Mouse (Mus musculus): Measurements from ENCODE around the gene Gm49450. TPM values are rescaled to one million over a fixed set of nuclear protein-coding genes. Genes with fewer than 3 reads are reported as not detected.
A peak's percentile ranks its signal among the peaks of the same experiment; 100 is the strongest.

The Gm49450 gene
- total and polyA plus RNA-seq, 2 experiments from 2014 or later = 78.3 TPM; not detected in 1

GRCm38 (mm10) chr15:98930998-98931397 lies 22.4 kb downstream of the Gm49450 start:
- no peak overlapping the region for H3K4me3 ChIP-seq (ENCODE audit: low read depth, low read length)
- DNase-seq (ENCODE audit: low spot score) = no peak
- H3K9ac ChIP-seq (replicated peaks; ENCODE audit: low read depth, low read length) = no peak overlapping the region
- H3K27ac ChIP-seq (ENCODE audit: low read depth) = no peak overlapping the region
- no peaks in the 10 kb centered on the region for H3K9me3 ChIP-seq (replicated peaks; ENCODE audit: control insufficient read depth, low read length)
- 66% methylated on average over 3 of the region's 3 CpGs for WGBS
- no peak for TF ChIP-seq EP300 (IDR thresholded peaks at IDR 0.05; ENCODE audit: low read depth)
- TF ChIP-seq CTCF (IDR thresholded peaks at IDR 0.05; ENCODE audit: low read depth) = no peak
- H3K27me3 ChIP-seq (ENCODE audit: control insufficient read depth, insufficient read depth, low read length) = no peaks in the 10 kb centered on the region
- no peak overlapping the region for H3K4me2 ChIP-seq (ENCODE audit: low read depth, low read length)
- peaks cover 13% of the 10 kb centered on the region for H3K36me3 ChIP-seq (replicated peaks; ENCODE audit: control insufficient read depth, insufficient read depth, low read length)
- peaks cover 8% of the 10 kb centered on the region; the same call in 1 of the 2 replicates for H3K4me1 ChIP-seq (ENCODE audit: control insufficient read depth, insufficient read depth)
- no peak for ATAC-seq (ENCODE audit: insufficient read depth, low read depth)

- Histone ChIP-seq H3K27ac (ENCODE audit: low read depth) (peak overlapping the region; percentile 43), H3K4me3 (ENCODE audit: low read depth, low read length) (no peak overlapping the region), H3K4me2 (ENCODE audit: low read depth, low read length) (no peak overlapping the region), H3K27me3 (ENCODE audit: control insufficient read depth, insufficient read depth, low read length) (no peaks in the 10 kb centered on the region), H3K9me3 (replicated peaks; ENCODE audit: control insufficient read depth, low read length) (no peaks in the 10 kb centered on the region), H3K9ac (replicated peaks; ENCODE audit: low read depth, low read length) (no peak overlapping the region), H3K36me3 (replicated peaks; ENCODE audit: control insufficient read depth, insufficient read depth, low read length) (peaks cover 13% of the 10 kb centered on the region), H3K4me1 (ENCODE audit: control insufficient read depth, insufficient read depth) (peaks cover under 1% of the 10 kb centered on the region; the same call in 1 of the 2 replicates)
- no peak for DNase-seq (ENCODE audit: low spot score)
- no peak for TF ChIP-seq EP300 (IDR thresholded peaks at IDR 0.05; ENCODE audit: low read depth)
- no peak for TF ChIP-seq CTCF (IDR thresholded peaks at IDR 0.05; ENCODE audit: low read depth)
- no peak for ATAC-seq (ENCODE audit: insufficient read depth, low read depth)
- WGBS = 45% methylated on average over 8 of the region's 8 CpGs
Measured at GRCm38 (mm10) chr15:98930017-98930734, 23.2 kb downstream of the Gm49450 start.

GRCm38 (mm10) chr15:98928598-98929240 lies 24.6 kb downstream of the Gm49450 start:
- Histone ChIP-seq H3K4me2 (ENCODE audit: low read depth, low read length) (no peak overlapping the region), H3K27ac (ENCODE audit: low read depth) (peak overlapping the region; percentile 43), H3K9me3 (replicated peaks; ENCODE audit: control insufficient read depth, low read length) (no peaks in the 10 kb centered on the region), H3K4me1 (ENCODE audit: control insufficient read depth, insufficient read depth) (no peaks in the 10 kb centered on the region; the same call in 1 of the 2 replicates), H3K4me3 (ENCODE audit: low read depth, low read length) (no peak overlapping the region), H3K27me3 (ENCODE audit: control insufficient read depth, insufficient read depth, low read length) (no peaks in the 10 kb centered on the region), H3K36me3 (replicated peaks; ENCODE audit: control insufficient read depth, insufficient read depth, low read length) (peaks cover 13% of the 10 kb centered on the region), H3K9ac (replicated peaks; ENCODE audit: low read depth, low read length) (no peak overlapping the region)
- 12% methylated on average over 13 of the region's 13 CpGs for WGBS
- peak; percentile 87 for ATAC-seq (ENCODE audit: insufficient read depth, low read depth)
- peak; percentile 83 for TF ChIP-seq CTCF (IDR thresholded peaks at IDR 0.05; ENCODE audit: low read depth)
- TF ChIP-seq EP300 (IDR thresholded peaks at IDR 0.05; ENCODE audit: low read depth) = peak; percentile 69; the same call in 1 of the 2 replicates
- DNase-seq (ENCODE audit: low spot score) = peak; percentile 94

- Histone ChIP-seq H3K27ac (ENCODE audit: low read depth) (no peak overlapping the region), H3K9me3 (replicated peaks; ENCODE audit: control insufficient read depth, low read length) (no peaks in the 10 kb centered on the region), H3K4me3 (ENCODE audit: low read depth, low read length) (no peak overlapping the region), H3K36me3 (replicated peaks; ENCODE audit: control insufficient read depth, insufficient read depth, low read length) (peaks cover 13% of the 10 kb centered on the region), H3K4me2 (ENCODE audit: low read depth, low read length) (no peak overlapping the region), H3K9ac (replicated peaks; ENCODE audit: low read depth, low read length) (no peak overlapping the region), H3K4me1 (ENCODE audit: control insufficient read depth, insufficient read depth) (no peaks in the 10 kb centered on the region), H3K27me3 (ENCODE audit: control insufficient read depth, insufficient read depth, low read length) (no peaks in the 10 kb centered on the region)
- ATAC-seq (ENCODE audit: insufficient read depth, low read depth) (no peak), DNase-seq (ENCODE audit: low spot score) (no peak)
- 77% methylated on average over 5 of the region's 5 CpGs for WGBS
- TF ChIP-seq CTCF (IDR thresholded peaks at IDR 0.05; ENCODE audit: low read depth) (no peak), EP300 (IDR thresholded peaks at IDR 0.05; ENCODE audit: low read depth) (no peak)
Measured at GRCm38 (mm10) chr15:98927566-98927965, 25.8 kb downstream of the Gm49450 start.

- Histone ChIP-seq H3K4me2 (ENCODE audit: low read depth, low read length) (no peak overlapping the region), H3K4me3 (ENCODE audit: low read depth, low read length) (no peak overlapping the region), H3K27me3 (ENCODE audit: control insufficient read depth, insufficient read depth, low read length) (no peaks in the 10 kb centered on the region), H3K9me3 (replicated peaks; ENCODE audit: control insufficient read depth, low read length) (no peaks in the 10 kb centered on the region), H3K4me1 (ENCODE audit: control insufficient read depth, insufficient read depth) (no peaks in the 10 kb centered on the region), H3K9ac (replicated peaks; ENCODE audit: low read depth, low read length) (no peak overlapping the region), H3K27ac (ENCODE audit: low read depth) (no peak overlapping the region), H3K36me3 (replicated peaks; ENCODE audit: control insufficient read depth, insufficient read depth, low read length) (0 out of 2 replicates have a peak, but pooled peaks cover 3% of the 10 kb centered on the region)
- WGBS = 58% methylated on average over 3 of the region's 3 CpGs
- ATAC-seq (ENCODE audit: insufficient read depth, low read depth) = no peak
- no peak for TF ChIP-seq EP300 (IDR thresholded peaks at IDR 0.05; ENCODE audit: low read depth)
- no peak for TF ChIP-seq CTCF (IDR thresholded peaks at IDR 0.05; ENCODE audit: low read depth)
- DNase-seq (ENCODE audit: low spot score) = no peak
Measured at GRCm38 (mm10) chr15:98924682-98925081, 28.7 kb downstream of the Gm49450 start.

Measured in heart, postnatal 0 days (tissue).